Mouse (Mus musculus) lung, embryonic 15.5 days (tissue): ENCODE measurements at regions not wholly inside any gene's neighbourhood (a gene's known extent, or its start where the extent isn't known, plus 50 kb on each side); places are given as distances from the start of the nearest gene placed in this dataset.

Experiments
- ATAC-seq: fragments of 200-750 bp; cut with Nextera tagmentation; 2 replicates; pipeline ENCODE4 v1.8.0; 2017; ENCODE audit warnings: moderate number of reproducible peaks, borderline replicate concordance; ENCODE audit not compliant: low FRiP score, low TSS enrichment; ENCODE audit errors: extremely low read depth
- H3K27ac ChIP-seq: fragments of 300-500 bp; sonication (generic); 2 replicates; pipeline ENCODE4 v1.5.1; 2015; ENCODE audit warnings: moderate library complexity, mild to moderate bottlenecking, inconsistent platforms
- H3K27me3 ChIP-seq: fragments of 300-500 bp; sonication (generic); 2 replicates; pipeline ENCODE4 v1.6.1; 2015; ENCODE audit warnings: inconsistent platforms
- H3K36me3 ChIP-seq: fragments of 300-500 bp; sonication (generic); 2 replicates; pipeline ENCODE4 v1.6.1; 2015; ENCODE audit warnings: inconsistent platforms
- H3K4me1 ChIP-seq: fragments of 300-500 bp; sonication (generic); 2 replicates; pipeline ENCODE4 v1.6.1; 2015; ENCODE audit warnings: inconsistent platforms
- H3K4me2 ChIP-seq: fragments of 300-500 bp; sonication (generic); 2 replicates; pipeline ENCODE4 v1.6.1; 2015; ENCODE audit warnings: inconsistent platforms, mild to moderate bottlenecking, moderate library complexity
- H3K4me3 ChIP-seq: fragments of 300-500 bp; sonication (generic); 2 replicates; pipeline ENCODE4 v1.5.1; 2015; ENCODE audit warnings: mild to moderate bottlenecking, inconsistent platforms
- H3K9ac ChIP-seq: fragments of 300-500 bp; sonication (generic); 2 replicates; pipeline ENCODE4 v1.6.1; 2015; ENCODE audit warnings: inconsistent platforms
- H3K9me3 ChIP-seq: fragments of 300-500 bp; sonication (generic); 2 replicates; pipeline ENCODE4 v1.6.1; 2016; ENCODE audit warnings: inconsistent platforms
- WGBS: fragments of 180-500 bp; shearing (Covaris S2); methylation state at CpG from one replicate; pipeline ENCODE4 v1.1.7; 2015; 5-methylcytosine and 5-hydroxymethylcytosine counted together

DNA sequence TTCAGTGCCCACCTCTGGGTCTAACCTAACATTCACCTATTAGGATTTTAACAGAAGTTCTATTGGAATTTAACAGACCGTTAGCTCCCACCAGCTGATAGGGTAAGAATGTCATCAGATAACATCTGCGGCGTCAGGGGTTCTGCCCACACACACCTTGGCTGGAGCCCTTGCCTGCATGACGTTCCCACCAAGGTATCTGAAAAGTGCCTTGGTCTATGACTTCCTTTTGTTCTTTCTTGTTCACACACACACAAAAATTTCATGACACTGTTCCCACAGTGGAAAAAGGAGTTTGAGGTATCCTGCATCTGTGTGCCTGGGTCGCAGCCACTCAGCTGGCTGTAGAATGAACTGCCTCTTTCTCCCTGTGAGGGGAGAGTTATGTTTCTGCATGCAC is 134.1 kb upstream of the Lef1 start:
- H3K4me3 ChIP-seq, result no peak overlapping the region
- no peak overlapping the region for H3K4me2 ChIP-seq
- H3K9me3 ChIP-seq, result no peaks in the 10 kb centered on the region
- no peak for ATAC-seq
- no peaks in the 10 kb centered on the region for H3K27me3 ChIP-seq
- no peaks in the 10 kb centered on the region for H3K36me3 ChIP-seq
- H3K4me1 ChIP-seq, result 0 out of 2 replicates have a peak, but pooled peaks cover 8% of the 10 kb centered on the region
- H3K9ac ChIP-seq, result no peak overlapping the region
- 51% methylated on average over 5 of the region's 5 CpGs for WGBS
- no peak overlapping the region for H3K27ac ChIP-seq

DNA sequence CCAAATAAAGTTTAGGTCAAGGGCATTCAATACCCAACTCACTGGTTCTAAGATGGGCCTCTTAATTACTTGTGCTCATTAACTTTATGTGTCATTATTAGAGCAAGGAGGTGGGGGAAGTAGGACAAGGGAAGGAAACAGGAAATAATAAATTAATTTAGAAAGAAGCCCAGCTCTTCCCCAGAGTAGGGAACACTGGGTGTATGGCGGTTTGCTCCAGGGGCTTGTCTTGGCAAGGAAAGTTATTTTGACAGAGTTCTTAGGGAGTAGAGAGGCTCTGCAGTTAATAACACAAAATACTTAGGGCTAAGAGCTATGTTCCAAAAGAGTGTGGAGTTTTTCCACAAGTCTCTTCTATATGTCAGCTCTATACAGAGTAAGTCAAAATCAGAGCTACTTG is 135.0 kb upstream of the Lef1 start:
- 0 out of 2 replicates have a peak, but pooled peaks cover 8% of the 10 kb centered on the region for H3K4me1 ChIP-seq
- no peak overlapping the region for H3K4me2 ChIP-seq
- no peak overlapping the region for H3K27ac ChIP-seq
- H3K36me3 ChIP-seq, result no peaks in the 10 kb centered on the region
- H3K9me3 ChIP-seq, result no peaks in the 10 kb centered on the region
- no peaks in the 10 kb centered on the region for H3K27me3 ChIP-seq
- H3K4me3 ChIP-seq, result no peak overlapping the region
- WGBS, result 46% methylated on average over 1 of the region's 1 CpGs
- no peak overlapping the region for H3K9ac ChIP-seq
- no peak for ATAC-seq

DNA sequence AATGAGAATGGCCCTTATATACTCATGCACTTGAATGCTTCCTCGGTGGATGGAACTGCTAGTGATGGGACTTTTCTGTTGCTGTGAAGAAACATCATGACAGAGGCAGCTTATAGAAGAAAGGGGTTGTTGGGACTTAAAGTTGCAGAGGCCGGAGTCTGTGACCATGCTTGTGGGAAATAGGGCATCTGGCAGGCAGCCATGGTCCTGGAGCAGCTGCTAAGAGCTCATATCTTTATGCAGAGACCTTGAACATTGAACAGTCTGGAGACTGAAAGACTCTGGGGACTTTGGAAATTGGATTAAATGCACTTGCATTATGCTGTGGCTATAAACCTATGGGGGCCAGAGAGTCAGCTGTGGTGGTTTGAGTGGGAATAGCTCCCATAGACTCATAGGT is 138.1 kb upstream of the Lef1 start:
- 54% methylated on average over 2 of the region's 2 CpGs for WGBS
- H3K27ac ChIP-seq, result no peak overlapping the region
- no peak overlapping the region for H3K4me3 ChIP-seq
- H3K9me3 ChIP-seq, result no peaks in the 10 kb centered on the region
- H3K9ac ChIP-seq, result no peak overlapping the region
- no peaks in the 10 kb centered on the region for H3K27me3 ChIP-seq
- no peaks in the 10 kb centered on the region for H3K36me3 ChIP-seq
- 0 out of 2 replicates have a peak, but pooled peaks cover 8% of the 10 kb centered on the region for H3K4me1 ChIP-seq
- no peak for ATAC-seq
- no peak overlapping the region for H3K4me2 ChIP-seq

DNA sequence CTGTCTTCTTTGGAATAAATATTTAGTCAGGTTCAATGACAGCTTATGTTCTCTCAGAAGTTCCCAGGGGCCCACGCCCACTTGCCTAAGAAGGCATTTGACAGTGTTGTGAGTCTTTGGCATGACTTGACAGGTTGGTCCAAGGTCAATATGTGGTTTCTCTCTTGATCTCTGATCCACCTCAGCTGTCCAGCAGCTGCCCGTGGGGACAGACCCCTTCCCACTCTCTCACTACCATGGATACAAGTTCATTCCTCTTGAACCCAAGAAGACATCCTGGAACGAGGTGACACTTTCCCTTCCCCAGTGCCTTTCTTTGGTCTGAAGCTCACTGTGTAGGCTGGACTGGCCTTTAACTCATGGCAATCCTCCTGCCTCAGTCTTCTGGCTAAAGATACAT is 145.0 kb upstream of the Lef1 start:
- Histone ChIP-seq H3K9ac (no peak overlapping the region), H3K9me3 (no peaks in the 10 kb centered on the region), H3K4me1 (no peaks in the 10 kb centered on the region), H3K27ac (no peak overlapping the region), H3K27me3 (no peaks in the 10 kb centered on the region), H3K36me3 (no peaks in the 10 kb centered on the region), H3K4me2 (no peak overlapping the region), H3K4me3 (no peak overlapping the region)
- WGBS, result 79% methylated on average over 3 of the region's 3 CpGs
- no peak for ATAC-seq

DNA sequence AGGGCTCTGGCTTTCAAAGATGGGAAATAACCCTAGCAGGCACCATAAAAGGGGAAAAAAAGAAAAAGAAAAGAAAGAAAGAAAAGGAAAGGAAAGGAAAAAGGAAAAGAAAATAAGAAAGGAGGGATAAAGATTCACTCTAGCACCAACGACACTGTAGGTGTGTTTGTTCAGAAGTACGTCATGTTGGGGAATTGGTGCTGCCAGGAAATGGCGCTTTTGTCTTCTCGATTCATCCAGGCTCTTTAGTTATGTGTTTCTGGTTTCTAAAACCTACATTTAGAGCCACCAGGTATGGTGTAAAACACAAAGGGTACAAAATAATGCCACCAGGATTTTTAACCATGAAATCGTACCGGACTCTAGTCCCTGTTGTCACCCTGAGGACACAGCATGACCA is 146.2 kb upstream of the Lef1 start:
- WGBS, result 88% methylated on average over 6 of the region's 6 CpGs
- H3K27ac ChIP-seq, result no peak overlapping the region
- H3K36me3 ChIP-seq, result no peaks in the 10 kb centered on the region
- no peak for ATAC-seq
- H3K4me1 ChIP-seq, result no peaks in the 10 kb centered on the region
- no peak overlapping the region for H3K4me2 ChIP-seq
- no peaks in the 10 kb centered on the region for H3K9me3 ChIP-seq
- H3K4me3 ChIP-seq, result no peak overlapping the region
- no peak overlapping the region for H3K9ac ChIP-seq
- no peaks in the 10 kb centered on the region for H3K27me3 ChIP-seq

DNA sequence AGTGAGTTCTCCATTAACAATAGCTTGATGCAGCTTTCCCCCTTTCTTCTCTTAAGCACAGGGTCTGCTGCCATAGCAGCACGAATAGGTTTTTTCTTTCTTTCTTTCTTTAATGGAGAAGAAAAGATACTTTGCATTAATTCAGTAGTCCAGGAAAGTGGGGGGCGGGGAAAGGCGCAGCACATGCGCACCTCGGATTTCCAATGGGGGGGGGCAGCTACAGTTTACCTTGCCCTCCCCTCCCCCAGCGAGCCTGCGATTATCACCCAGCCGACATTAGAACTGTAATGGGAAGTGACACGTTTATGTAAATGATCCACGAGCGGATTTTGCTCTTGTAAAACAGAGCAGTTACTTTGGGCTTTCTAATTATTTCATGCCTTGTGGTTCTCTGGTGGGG is 146.6 kb upstream of the Lef1 start:
- Histone ChIP-seq H3K4me3 (no peak overlapping the region), H3K27ac (no peak overlapping the region), H3K9me3 (no peaks in the 10 kb centered on the region), H3K4me1 (no peaks in the 10 kb centered on the region), H3K4me2 (no peak overlapping the region), H3K9ac (no peak overlapping the region), H3K36me3 (no peaks in the 10 kb centered on the region), H3K27me3 (no peaks in the 10 kb centered on the region)
- WGBS, result 31% methylated on average over 11 of the region's 11 CpGs
- ATAC-seq, result no peak

DNA sequence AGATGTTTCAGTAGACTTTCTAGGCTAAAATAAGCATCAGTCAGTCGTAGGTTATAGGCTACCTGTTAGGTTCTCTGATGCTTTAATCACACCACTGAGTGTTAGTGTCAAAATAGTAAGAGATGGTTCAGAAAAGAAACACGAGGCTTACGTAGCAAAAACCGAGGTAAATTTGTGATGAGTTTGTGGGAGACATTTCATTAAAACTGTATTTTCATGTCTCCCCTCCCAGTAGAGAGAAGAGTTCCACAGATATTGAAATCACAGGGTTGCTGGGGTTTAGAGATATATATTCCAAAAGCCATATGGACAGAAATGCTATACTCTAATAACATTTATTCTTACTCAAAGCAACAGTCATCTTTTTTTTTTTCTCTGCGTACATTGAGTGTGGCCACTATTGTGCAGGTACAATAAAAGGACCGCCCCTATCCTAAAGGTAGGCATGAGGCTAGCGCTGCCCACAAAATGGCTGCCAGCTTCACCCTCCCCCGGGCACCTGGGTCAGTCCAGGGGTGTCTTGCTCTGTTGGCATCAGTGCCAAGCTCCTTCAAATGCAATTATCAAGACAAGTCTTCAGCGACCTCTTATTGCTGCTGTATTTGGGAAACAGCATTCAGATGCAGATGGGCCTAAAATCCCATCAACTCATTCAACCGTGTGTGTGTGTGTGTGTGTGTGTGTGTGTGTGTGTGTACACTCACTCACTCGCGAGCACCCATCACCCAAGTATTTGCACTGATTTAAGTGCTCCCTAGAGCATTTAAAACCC is 147.4 kb upstream of the Lef1 start:
- no peak overlapping the region for H3K4me3 ChIP-seq
- no peak overlapping the region for H3K27ac ChIP-seq
- H3K9ac ChIP-seq, result no peak overlapping the region
- H3K27me3 ChIP-seq, result no peaks in the 10 kb centered on the region
- ATAC-seq, result no peak
- H3K4me1 ChIP-seq, result no peaks in the 10 kb centered on the region
- no peak overlapping the region for H3K4me2 ChIP-seq
- WGBS, result 65% methylated on average over 12 of the region's 12 CpGs
- no peaks in the 10 kb centered on the region for H3K9me3 ChIP-seq
- H3K36me3 ChIP-seq, result no peaks in the 10 kb centered on the region

DNA sequence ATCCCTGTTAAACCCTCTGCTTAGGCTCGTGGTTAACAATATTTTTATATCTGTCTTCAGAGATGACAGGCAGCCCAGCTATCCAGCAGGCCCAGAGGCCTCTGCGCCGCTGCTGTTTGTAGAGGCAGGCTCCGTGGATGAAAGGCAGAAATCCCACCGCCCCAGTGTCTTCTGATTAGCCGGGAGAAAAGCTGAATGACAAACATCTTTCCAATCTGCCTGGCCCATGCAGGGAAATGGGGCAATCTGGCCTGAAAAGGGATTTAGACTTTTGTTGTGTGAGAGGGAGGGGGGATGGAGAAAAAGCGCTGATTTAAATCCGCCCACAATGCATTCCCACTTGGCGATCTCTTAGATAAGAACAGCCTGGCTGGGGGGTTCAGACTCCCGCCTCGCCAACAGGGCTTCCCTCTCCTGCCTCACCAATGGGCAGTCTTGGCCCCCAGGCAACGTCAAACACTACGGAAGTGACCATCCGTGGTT is 148.1 kb upstream of the Lef1 start:
- no peak overlapping the region for H3K4me3 ChIP-seq
- no peaks in the 10 kb centered on the region for H3K27me3 ChIP-seq
- no peaks in the 10 kb centered on the region for H3K4me1 ChIP-seq
- no peaks in the 10 kb centered on the region for H3K9me3 ChIP-seq
- H3K9ac ChIP-seq, result no peak overlapping the region
- no peak overlapping the region for H3K4me2 ChIP-seq
- H3K27ac ChIP-seq, result no peak overlapping the region
- no peaks in the 10 kb centered on the region for H3K36me3 ChIP-seq
- no peak for ATAC-seq
- 34% methylated on average over 14 of the region's 14 CpGs for WGBS

DNA sequence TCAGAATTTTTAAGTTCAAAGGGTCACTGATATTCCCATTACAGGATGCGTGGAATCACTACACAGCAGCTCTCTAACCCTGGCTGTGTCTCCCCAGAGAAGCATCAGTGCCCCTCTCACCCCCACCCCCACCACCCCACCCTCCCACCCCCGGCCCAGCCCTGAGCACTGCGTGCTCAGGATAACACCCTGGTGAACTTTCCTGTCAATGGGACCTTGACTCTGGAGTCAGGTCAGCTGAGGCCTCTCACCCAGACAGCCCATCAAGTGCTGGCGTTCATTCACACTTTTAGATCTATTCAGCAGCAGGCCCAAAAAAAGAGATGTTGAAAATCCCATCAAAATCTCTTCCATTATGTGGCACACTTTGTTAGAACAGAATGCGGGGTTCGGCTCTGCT is 148.6 kb upstream of the Lef1 start:
- no peak for ATAC-seq

DNA sequence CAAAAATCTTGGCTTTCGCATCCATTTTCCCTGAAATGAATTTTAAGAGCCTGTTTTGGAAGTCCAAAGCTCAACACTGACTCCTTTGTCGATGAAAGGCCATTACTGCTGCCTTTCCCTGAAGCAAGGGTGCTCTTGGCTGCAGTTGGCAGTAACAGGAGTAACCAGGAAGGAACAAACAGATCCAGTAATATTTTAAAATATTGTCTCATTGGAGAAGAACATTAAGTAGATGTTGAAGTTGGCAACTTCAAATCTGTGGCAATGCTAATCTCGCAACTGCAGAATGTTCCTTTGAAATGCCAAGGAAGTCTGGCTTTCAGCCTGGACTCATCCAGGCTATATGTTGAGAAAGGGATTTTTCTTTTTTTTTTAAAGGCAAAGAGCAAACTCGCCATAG is 154.3 kb upstream of the Lef1 start:
- no peak overlapping the region for H3K4me2 ChIP-seq
- ATAC-seq, result no peak

More for the DNA sequence above, 148.6 kb upstream of the Lef1 start:
- Histone ChIP-seq H3K9me3 (no peaks in the 10 kb centered on the region), H3K27ac (no peak overlapping the region), H3K27me3 (no peaks in the 10 kb centered on the region), H3K4me2 (no peak overlapping the region), H3K4me1 (no peaks in the 10 kb centered on the region), H3K9ac (no peak overlapping the region), H3K36me3 (no peaks in the 10 kb centered on the region), H3K4me3 (no peak overlapping the region)
- 58% methylated on average over 6 of the region's 6 CpGs for WGBS

DNA sequence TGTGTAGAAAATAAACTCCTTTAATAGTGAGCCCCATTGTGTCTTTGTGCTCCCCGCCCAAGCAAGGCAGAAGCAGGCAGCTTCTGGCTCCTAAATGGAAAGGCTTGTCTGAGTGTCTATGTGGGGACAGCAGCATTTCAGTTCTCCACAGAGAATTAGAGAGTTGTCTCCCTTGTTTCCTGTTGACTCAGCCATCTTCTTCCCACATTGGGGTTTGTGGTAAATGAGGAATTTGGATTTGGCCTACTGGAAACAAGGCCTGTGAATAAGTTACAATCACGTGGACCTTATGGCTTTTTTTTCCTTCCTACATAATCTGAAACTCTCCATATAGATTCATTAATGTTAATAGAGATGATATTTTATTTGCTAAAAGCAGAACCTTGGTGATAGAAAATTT is 158.9 kb upstream of the Lef1 start:
- H3K9me3 ChIP-seq, result no peaks in the 10 kb centered on the region
- no peaks in the 10 kb centered on the region for H3K27me3 ChIP-seq
- no peaks in the 10 kb centered on the region for H3K36me3 ChIP-seq
- WGBS, result 50% methylated on average over 2 of the region's 2 CpGs
- ATAC-seq, result no peak
- H3K4me1 ChIP-seq, result 0 out of 2 replicates have a peak, but pooled peaks cover 4% of the 10 kb centered on the region
- no peak overlapping the region for H3K27ac ChIP-seq
- no peak overlapping the region for H3K4me3 ChIP-seq
- H3K9ac ChIP-seq, result no peak overlapping the region
- H3K4me2 ChIP-seq, result no peak overlapping the region

More for the DNA sequence above, 154.3 kb upstream of the Lef1 start:
- Histone ChIP-seq H3K9ac (no peak overlapping the region), H3K27me3 (no peaks in the 10 kb centered on the region), H3K36me3 (no peaks in the 10 kb centered on the region), H3K4me3 (no peak overlapping the region), H3K27ac (peak overlapping the region; percentile 43; the same call in 1 of the 2 replicates), H3K9me3 (no peaks in the 10 kb centered on the region), H3K4me1 (no peaks in the 10 kb centered on the region)
- WGBS, result 62% methylated on average over 4 of the region's 4 CpGs

DNA sequence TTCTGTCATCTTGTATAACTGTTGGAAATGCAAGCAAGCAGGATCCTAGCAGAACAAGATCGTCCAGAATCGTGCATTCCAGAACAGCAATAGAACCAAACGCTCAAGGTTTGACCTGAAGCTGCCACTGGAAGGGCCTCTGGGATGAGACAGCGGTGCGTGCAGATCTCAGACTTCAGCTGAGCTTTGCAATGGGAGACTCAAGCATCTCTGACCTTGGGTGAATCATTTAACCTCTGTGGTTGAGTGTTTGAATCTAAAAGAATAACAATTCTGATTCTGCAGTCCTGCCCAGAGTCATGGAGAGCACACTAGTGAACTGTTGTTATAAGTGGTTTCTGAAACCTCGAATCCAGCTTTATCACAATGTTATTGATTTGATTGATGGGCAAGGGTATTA is 159.4 kb upstream of the Lef1 start:
- no peak for ATAC-seq
- no peak overlapping the region for H3K9ac ChIP-seq
- 37% methylated on average over 6 of the region's 6 CpGs for whole genome bisulfite sequencing
- no peaks in the 10 kb centered on the region for H3K27me3 ChIP-seq
- no peak overlapping the region for H3K4me3 ChIP-seq
- no peak overlapping the region for H3K4me2 ChIP-seq
- no peaks in the 10 kb centered on the region for H3K36me3 ChIP-seq
- no peaks in the 10 kb centered on the region for H3K9me3 ChIP-seq
- H3K4me1 ChIP-seq, result peaks cover 8% of the 10 kb centered on the region; the same call in 1 of the 2 replicates
- no peak overlapping the region for H3K27ac ChIP-seq
